Mouse (Mus musculus) kidney, adult 2 months (tissue): ENCODE measurements at regions not wholly inside any gene's neighbourhood (a gene's known extent, or its start where the extent isn't known, plus 50 kb on each side); places are given as distances from the start of the nearest gene placed in this dataset.

Source experiments
- DNase-seq: peaks from one replicate; pipeline ENCODE4 v3.0.0; 2021
- H3K27ac ChIP-seq: fragments of 200-500 bp; 2 replicates; pipeline ENCODE4 v1.5.1; 2012; ENCODE audit warnings: low read depth, low read length, control low read depth, inconsistent platforms; ENCODE audit not compliant: insufficient read depth
- H3K27me3 ChIP-seq: fragments of 200-500 bp; replicated peaks from 2 replicates; pipeline ENCODE4 v1.6.1; 2012; ENCODE audit warnings: mild to moderate bottlenecking, moderate library complexity, low read length, inconsistent platforms; ENCODE audit not compliant: control insufficient read depth, insufficient read depth
- H3K36me3 ChIP-seq: fragments of 200-500 bp; 2 replicates; pipeline ENCODE4 v1.6.1; 2012; ENCODE audit warnings: mild to moderate bottlenecking, moderate library complexity, low read length, inconsistent platforms; ENCODE audit not compliant: control insufficient read depth, insufficient read depth
- H3K4me1 ChIP-seq: fragments of 200-500 bp; 2 replicates; pipeline ENCODE4 v1.6.1; 2011; ENCODE audit warnings: low read length; ENCODE audit not compliant: control insufficient read depth, insufficient read depth
- H3K4me3 ChIP-seq: fragments of 200-500 bp; 2 replicates; pipeline ENCODE4 v1.5.1; 2011; ENCODE audit warnings: mild to moderate bottlenecking, low read depth, low read length, control low read depth; ENCODE audit not compliant: insufficient read depth
- CTCF ChIP-seq: fragments of 200-500 bp; conservative IDR thresholded peaks from 2 replicates; pipeline ENCODE4 v1.5.1; 2011; ENCODE audit warnings: low read depth, mild to moderate bottlenecking, control low read depth, low read length, moderate library complexity, mixed read lengths; ENCODE audit not compliant: insufficient read depth, insufficient read length
- POLR2A ChIP-seq: fragments of 200-500 bp; IDR thresholded peaks from one replicate; pipeline ENCODE4 v1.6.1; 2011; ENCODE audit warnings: low read depth, low read length, control low read depth
- WGBS: fragments of 180-500 bp; shearing (Covaris S2); methylation state at CpG from one replicate; pipeline ENCODE4 v1.1.7; 2018; 5-methylcytosine and 5-hydroxymethylcytosine counted together

DNA sequence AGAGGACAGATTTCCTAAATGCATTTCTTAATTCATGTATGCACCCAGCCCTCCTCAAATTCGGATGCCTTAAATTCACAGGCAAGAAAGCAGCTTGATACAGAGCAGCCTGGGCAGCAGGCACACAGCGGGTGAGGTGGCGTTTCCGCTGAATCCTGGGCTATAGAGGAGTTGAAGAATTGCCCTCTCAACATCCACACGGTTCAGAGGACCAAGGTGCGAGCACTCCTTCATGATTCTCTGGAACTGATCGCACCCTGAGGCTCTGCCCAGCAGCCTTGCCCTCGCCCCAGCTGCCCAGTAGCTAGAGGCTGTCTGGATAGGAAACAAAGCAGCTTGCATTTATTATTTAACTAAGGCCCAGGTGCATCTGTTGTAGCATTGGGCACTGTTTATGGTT lies 104.3 kb upstream of the Atp1a1 start:
- WGBS: 80% methylated on average over 8 of the region's 8 CpGs
- no peaks in the 10 kb centered on the region for H3K36me3 ChIP-seq
- no peak overlapping the region for H3K4me3 ChIP-seq
- H3K27ac ChIP-seq: no peak overlapping the region
- no peaks in the 10 kb centered on the region; the same call in 1 of the 2 replicates for H3K4me1 ChIP-seq
- no peak for DNase-seq
- TF ChIP-seq POLR2A (no peak), CTCF (no peak)
- no peaks in the 10 kb centered on the region for H3K27me3 ChIP-seq

DNA sequence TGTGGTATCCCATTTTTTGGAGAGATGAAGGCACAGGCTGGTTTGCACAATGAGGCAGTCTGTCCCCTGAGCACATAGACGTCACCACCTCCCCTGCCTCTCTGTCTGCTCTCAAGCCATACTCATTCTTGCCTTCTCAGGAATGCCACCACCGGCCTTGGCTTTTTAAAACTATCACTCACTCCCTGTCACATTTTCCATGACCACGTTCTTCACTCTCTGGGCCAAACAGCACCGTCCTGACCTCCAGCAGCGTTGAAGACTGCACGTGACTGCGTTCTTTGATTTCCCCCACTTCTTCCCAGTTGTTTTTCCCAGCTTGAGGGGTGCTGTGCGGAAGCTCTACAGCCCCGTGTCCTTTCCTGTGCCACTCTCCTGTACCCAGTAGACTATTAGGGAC lies 100.4 kb upstream of the Atp1a1 start:
- Histone ChIP-seq H3K4me3 (no peak overlapping the region), H3K36me3 (no peaks in the 10 kb centered on the region), H3K27me3 (no peaks in the 10 kb centered on the region), H3K4me1 (peaks cover 7% of the 10 kb centered on the region; the same call in 1 of the 2 replicates), H3K27ac (no peak overlapping the region)
- no peak for DNase-seq
- no peak for TF ChIP-seq CTCF
- TF ChIP-seq POLR2A: no peak
- WGBS: 57% methylated on average over 9 of the region's 9 CpGs

DNA sequence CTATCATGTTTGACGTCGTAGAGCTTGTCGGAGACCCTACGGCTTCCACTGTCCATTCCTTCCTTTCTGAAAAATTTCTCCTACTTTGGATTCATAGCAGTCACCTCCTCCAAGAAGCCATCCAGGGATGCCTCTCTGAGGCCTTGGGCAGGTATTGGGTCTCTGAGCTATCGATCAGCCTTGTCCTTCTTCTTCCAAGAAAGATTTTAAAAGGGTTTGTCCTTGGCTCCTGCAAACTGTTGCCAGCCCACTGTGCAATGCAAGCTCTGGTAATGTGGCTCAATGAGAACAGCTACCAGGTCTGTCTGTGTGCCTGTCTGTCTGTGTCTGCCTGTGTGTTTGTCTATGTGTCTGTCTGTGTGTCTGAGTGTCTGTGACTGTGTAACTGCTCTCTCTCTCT lies 99.8 kb upstream of the Atp1a1 start:
- H3K36me3 ChIP-seq: no peaks in the 10 kb centered on the region
- no peak overlapping the region for H3K27ac ChIP-seq
- no peak overlapping the region for H3K4me3 ChIP-seq
- WGBS: 97% methylated on average over 5 of the region's 5 CpGs
- H3K27me3 ChIP-seq: no peaks in the 10 kb centered on the region
- no peak for DNase-seq
- H3K4me1 ChIP-seq: peaks cover 7% of the 10 kb centered on the region; the same call in 1 of the 2 replicates
- TF ChIP-seq CTCF: no peak
- no peak for TF ChIP-seq POLR2A

DNA sequence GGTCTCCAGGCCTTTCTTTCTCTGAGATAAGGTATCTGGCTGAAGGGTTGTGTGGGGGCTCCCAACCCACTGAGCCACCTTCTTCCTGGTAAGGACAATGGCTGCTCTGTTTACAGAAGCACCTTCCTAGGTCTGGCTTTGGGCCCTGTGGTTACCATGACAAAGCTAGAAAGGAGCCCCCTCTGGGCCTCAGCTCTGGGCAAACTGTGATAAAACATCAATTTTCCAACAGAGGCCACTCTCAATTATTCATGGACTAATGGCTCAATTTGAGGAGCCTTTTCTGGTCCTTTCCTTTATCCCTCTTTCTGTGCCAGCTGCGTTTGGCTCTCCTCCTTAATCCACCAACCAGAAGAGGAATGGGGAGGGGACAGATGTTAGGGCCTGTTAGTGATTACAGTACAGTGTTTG lies 97.3 kb upstream of the Atp1a1 start:
- no peak for TF ChIP-seq POLR2A
- no peaks in the 10 kb centered on the region for H3K27me3 ChIP-seq
- 48% methylated on average over 1 of the region's 1 CpGs for WGBS
- H3K36me3 ChIP-seq: no peaks in the 10 kb centered on the region
- H3K4me3 ChIP-seq: no peak overlapping the region
- no peak overlapping the region for H3K27ac ChIP-seq
- peaks cover 7% of the 10 kb centered on the region; the same call in 1 of the 2 replicates for H3K4me1 ChIP-seq
- peak; percentile 33 for DNase-seq

DNA sequence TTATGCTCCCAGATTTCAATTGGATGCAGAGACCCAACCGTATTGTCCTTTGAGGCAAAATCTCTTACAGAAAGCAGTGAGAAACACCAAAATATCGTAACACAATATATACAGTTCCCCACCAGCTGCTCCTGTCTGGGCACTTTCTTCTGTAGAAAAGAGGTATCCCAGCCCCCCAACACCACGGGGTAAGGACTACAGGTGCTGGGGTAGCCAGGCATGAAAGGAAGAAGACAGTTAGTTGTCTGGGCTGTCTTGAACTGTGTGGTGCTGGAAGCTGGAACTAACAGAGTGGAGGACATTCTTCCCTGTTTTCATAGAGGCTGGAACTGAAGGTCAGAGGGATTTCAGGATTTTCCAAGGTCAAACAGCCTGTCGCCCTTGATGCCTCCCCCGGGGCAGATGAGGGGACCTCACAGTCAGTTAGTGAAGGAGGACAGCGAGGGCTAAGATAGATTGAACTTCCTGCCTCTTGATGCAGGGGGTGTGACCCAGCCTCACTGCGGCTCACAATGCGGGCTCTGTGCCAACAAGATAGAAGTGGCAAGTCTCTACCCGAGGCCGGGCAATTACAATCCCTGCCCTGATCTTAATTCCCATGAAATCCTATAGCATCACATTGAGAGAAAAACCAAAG lies 96.6 kb upstream of the Atp1a1 start:
- Histone ChIP-seq H3K4me1 (peaks cover 7% of the 10 kb centered on the region; the same call in 1 of the 2 replicates), H3K27ac (0 out of 2 replicates have a peak overlapping the region, but pooled peaks have one; percentile 13), H3K27me3 (no peaks in the 10 kb centered on the region), H3K4me3 (no peak overlapping the region), H3K36me3 (no peaks in the 10 kb centered on the region)
- DNase-seq: peak; percentile 40
- WGBS: 33% methylated on average over 10 of the region's 10 CpGs
- TF ChIP-seq POLR2A (no peak), CTCF (no peak)

DNA sequence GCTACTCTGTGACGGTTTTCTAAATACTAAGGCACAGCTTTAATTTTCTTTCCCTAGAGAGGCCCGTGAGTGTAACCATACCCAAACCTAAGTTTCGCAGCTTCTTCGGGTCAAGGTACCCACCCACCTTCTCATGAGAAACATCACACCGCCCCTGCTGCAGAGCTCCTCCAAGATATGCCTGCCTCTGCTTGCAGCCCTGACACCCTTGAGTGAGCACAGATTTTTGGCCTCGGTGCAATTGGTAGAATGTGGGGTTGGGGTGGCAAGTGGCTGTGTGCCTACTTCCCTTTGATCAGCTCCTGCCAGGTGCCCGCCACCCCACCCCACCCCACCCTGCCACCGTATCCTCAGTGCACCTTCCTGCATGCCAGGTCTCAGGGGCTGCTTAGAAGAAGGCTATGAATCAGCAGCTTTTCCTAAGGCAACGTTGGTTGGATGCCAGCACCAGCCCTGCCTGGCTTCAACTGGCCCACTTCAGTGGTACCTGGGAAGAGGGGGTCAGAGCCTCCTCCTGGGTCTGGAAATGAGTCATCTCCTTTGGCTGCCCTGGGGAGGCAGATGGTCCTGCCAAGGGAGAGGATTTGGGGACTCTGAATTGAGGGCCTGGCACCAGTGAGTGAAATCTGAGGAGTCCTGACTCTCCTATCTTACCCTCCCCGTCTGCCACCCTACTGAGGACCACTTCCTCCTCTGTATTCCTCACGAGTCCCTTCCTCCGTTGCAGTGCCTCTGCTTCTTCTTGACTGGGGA lies 95.6 kb upstream of the Atp1a1 start:
- H3K27ac ChIP-seq: peak overlapping the region; percentile 13; the same call in 1 of the 2 replicates
- no peak for TF ChIP-seq CTCF
- TF ChIP-seq POLR2A: no peak
- 37% methylated on average over 12 of the region's 12 CpGs for WGBS
- no peaks in the 10 kb centered on the region for H3K27me3 ChIP-seq
- H3K36me3 ChIP-seq: no peaks in the 10 kb centered on the region
- DNase-seq: peak; percentile 54
- no peak overlapping the region for H3K4me3 ChIP-seq
- H3K4me1 ChIP-seq: peaks cover 7% of the 10 kb centered on the region; the same call in 1 of the 2 replicates

DNA sequence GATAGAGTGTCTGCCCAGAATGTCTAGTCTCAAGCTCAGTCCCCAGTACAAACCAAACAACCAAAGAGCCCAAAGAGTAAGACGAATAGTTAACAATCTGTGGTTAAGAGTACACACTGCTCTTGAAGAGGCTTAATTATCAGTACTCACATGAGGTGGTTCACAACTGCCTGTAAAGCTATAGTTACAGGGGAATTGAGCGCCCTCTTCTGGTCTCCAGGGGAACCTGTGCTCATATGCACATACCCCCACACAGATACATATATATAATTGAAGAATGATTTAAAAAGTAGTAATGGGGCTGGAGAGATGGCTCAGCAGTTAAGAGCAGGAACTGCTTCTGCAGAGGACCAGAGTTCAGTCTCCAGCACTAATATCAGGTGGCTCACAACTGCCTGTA lies 92.3 kb upstream of the Atp1a1 start:
- H3K36me3 ChIP-seq: no peaks in the 10 kb centered on the region
- 95% methylated on average over 2 of the region's 2 CpGs for WGBS
- no peak overlapping the region for H3K4me3 ChIP-seq
- H3K27ac ChIP-seq: no peak overlapping the region
- TF ChIP-seq POLR2A: no peak
- no peak for TF ChIP-seq CTCF
- H3K27me3 ChIP-seq: no peaks in the 10 kb centered on the region
- DNase-seq: no peak
- peaks cover 7% of the 10 kb centered on the region; the same call in 1 of the 2 replicates for H3K4me1 ChIP-seq
